Mouse (Mus musculus) bone marrow macrophage, adult 2 months (primary cell): ENCODE data around the gene Adam19. TPM values are rescaled to one million over a fixed set of nuclear protein-coding genes. Genes with fewer than 3 reads are reported as not detected.

Source experiments
- H3K27ac ChIP-seq: 2 replicates; pipeline ENCODE4 v1.5.1; 2012; ENCODE audit warnings: low read depth, low read length; ENCODE audit not compliant: insufficient read depth
- H3K4me1 ChIP-seq: 2 replicates; pipeline ENCODE4 v1.6.1; 2012; ENCODE audit warnings: low read length; ENCODE audit not compliant: control insufficient read depth, insufficient read depth
- H3K4me3 ChIP-seq: 2 replicates; pipeline ENCODE4 v1.5.1; 2012; ENCODE audit warnings: mild to moderate bottlenecking, low read length, moderate library complexity; ENCODE audit not compliant: insufficient read depth
- CTCF ChIP-seq: IDR thresholded peaks from 2 replicates; pipeline ENCODE4 v1.5.1; 2012; ENCODE audit warnings: low read depth, mild to moderate bottlenecking, low read length, moderate library complexity
- POLR2A ChIP-seq: IDR thresholded peaks from 2 replicates; pipeline ENCODE4 v1.6.1; 2012; ENCODE audit warnings: mild to moderate bottlenecking, low read depth, low read length, borderline replicate concordance
- polyA plus RNA-seq: library from polyadenylated mRNA; stranded (reverse); fragments of >200 nt; gene quantifications from 2 replicates; pipeline ENCODE4 v1.2.4, GENCODE M21; 2012; ENCODE audit not compliant: missing spikeins, insufficient read depth, insufficient read length

The Adam19 gene
- polyA plus RNA-seq, result 15.6 and 19.0 TPM in 2 replicates

DNA sequence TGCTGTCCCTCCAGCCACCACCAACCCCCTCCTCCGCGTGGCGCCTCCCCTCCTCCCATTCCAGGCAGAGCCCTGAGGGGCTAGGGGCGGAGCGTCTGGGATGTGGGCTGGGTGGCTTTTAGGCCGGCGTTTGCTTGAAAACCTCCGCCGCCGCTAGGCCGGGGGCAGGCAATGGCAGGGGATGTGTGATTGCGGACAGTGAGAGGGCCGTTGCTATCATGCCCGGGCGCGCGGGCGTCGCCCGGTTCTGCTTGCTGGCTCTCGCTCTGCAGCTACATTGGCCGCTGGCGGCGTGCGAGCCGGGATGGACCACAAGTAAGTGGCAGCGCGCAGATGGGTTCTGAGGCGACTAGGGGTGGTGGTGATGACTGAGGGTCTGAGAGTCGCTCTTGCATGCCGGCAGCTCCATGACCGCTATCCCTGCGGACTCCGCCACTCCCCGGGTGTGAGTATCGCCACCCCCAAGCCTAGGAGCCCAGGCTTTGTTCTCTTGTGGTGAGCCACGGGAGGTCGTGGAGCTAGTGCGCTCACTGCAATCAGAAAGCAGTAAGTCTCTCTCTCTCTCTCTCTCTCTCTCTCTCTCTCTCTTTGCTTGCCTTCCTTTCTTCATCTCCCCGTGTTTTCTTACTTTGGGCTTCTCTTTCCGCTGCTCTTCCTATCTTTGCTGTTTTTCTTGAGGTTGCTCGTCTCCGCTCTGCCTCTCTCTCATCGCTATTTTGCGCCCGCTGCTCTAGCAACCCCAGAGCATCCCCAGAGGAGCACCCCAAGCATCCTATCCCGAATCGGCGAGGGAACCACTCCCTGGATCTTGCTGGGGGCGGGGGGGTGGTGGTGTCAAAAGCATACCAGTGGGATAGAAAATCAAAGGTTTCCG is at the start of gene Adam19:
Adam19 (plus strand) TSS at position 97 of the 874 bp plus-strand sequence.
- H3K4me3 ChIP-seq, result peak within 1 kb of the TSS; percentile 44
- no peak within 1 kb of the TSS for H3K27ac ChIP-seq
- peaks cover 2% of the 10 kb centered on the region for H3K4me1 ChIP-seq
- no peak for TF ChIP-seq POLR2A
- no peak for TF ChIP-seq CTCF

DNA sequence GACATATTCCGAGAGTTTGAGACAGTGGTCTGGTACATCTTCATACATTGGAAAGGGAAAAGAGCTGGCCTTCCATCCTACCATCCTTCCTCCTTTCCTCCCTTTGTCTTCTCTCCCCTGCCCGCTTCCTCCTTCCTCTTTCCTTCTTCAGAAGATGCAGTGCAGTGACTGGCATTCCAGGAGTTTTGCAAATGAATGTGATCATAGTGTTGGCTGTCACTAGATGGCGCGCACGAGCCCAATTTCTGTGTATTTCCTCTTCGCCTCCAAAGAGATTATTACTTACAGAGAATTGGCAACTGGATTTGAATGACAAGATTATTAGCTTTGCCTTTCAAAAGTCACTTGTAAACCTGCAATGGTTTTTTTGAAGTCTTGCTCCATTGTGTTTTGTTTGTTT is 39.7 kb upstream of the Adam19 start:
- no peak overlapping the region for H3K4me3 ChIP-seq
- H3K4me1 ChIP-seq, result peaks cover 4% of the 10 kb centered on the region; the same call in 1 of the 2 replicates
- TF ChIP-seq CTCF, result no peak
- no peak for TF ChIP-seq POLR2A
- H3K27ac ChIP-seq, result no peak overlapping the region

DNA sequence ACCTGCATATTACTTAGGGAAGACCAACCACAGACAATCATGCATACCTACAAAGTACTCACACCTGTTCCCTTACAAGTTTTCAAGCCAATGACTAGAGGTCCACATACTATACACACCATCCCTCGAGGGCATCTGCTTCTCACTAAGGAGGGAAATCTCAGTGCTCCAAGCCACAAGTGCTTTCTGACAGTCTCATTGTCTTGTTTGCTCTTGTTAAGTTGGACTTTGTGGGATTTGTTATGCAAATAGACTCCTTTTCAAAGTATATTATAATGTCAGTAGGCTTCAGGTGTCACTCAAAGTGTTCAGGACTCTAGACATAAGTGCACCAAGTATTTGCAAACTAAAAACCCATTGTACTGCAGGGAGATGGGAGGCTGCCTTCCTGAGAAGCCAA is 35.5 kb upstream of the Adam19 start:
- no peak overlapping the region for H3K27ac ChIP-seq
- peaks cover 4% of the 10 kb centered on the region; the same call in 1 of the 2 replicates for H3K4me1 ChIP-seq
- no peak for TF ChIP-seq CTCF
- TF ChIP-seq POLR2A, result no peak
- H3K4me3 ChIP-seq, result no peak overlapping the region

DNA sequence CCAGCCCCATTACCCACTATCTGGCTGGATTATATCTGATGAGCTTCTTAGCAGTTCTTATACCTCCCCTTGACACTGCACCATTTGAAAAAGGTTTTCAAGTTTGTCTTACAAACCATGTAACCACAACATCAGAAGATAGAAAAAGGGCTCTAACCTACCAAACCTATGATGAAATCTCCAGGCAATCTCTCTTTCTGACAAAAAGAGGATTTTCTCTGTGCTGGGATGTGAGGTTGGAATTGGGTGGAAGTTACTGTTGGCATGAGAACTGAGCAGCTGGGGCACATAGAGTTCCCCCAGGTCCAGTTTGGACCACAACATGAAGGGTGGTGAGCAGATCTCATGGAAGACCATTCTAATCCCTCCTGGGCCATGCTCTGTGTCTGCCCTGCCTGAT is 33.9 kb upstream of the Adam19 start:
- no peak for TF ChIP-seq POLR2A
- no peak for TF ChIP-seq CTCF
- Histone ChIP-seq H3K4me3 (no peak overlapping the region), H3K4me1 (peaks cover 4% of the 10 kb centered on the region; the same call in 1 of the 2 replicates), H3K27ac (no peak overlapping the region)

DNA sequence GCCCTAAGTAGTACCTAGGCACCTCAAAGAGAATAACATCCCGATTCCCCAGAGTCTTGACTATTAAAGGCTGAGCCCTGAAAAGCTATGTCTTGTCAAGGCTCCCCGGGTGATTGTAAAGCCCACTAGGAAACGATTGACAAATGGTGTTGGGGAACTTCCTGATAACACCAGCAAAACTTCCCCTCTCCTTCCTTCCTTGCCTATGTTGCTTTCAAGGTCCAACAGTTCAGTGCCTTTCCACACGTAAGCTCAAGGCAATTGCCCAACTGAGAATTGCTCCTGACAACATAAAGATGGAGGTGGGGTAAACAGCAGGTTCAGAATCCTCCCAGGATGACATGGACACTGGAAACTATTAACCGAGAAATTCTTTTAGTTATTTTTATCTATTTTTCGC is 32.8 kb upstream of the Adam19 start:
- Histone ChIP-seq H3K4me1 (peaks cover 2% of the 10 kb centered on the region; the same call in 1 of the 2 replicates), H3K4me3 (no peak overlapping the region), H3K27ac (no peak overlapping the region)
- TF ChIP-seq CTCF (no peak), POLR2A (no peak)

DNA sequence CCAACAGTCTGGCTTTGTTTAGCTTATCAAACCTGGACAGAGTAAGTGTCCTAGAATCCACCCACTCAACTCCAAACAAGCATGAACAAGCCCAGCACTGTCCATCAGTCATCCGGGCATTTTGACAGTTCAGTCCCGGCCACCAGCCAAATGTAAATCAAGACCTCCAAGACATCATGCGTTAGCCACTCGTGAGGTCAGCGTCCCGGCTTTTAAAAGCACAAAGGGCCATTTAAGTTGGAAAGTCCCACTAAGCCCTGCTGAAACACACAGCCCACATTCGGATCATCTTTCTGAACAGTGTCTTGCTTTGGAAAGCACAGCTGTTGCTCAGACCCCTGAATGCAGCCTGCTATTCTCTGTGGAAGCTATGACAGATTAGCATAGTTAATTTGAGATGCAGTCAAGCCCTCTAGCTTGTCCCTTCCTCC is 29.8 kb upstream of the Adam19 start:
- Histone ChIP-seq H3K4me3 (no peak overlapping the region), H3K4me1 (no peaks in the 10 kb centered on the region), H3K27ac (no peak overlapping the region)
- TF ChIP-seq POLR2A (no peak), CTCF (no peak)

DNA sequence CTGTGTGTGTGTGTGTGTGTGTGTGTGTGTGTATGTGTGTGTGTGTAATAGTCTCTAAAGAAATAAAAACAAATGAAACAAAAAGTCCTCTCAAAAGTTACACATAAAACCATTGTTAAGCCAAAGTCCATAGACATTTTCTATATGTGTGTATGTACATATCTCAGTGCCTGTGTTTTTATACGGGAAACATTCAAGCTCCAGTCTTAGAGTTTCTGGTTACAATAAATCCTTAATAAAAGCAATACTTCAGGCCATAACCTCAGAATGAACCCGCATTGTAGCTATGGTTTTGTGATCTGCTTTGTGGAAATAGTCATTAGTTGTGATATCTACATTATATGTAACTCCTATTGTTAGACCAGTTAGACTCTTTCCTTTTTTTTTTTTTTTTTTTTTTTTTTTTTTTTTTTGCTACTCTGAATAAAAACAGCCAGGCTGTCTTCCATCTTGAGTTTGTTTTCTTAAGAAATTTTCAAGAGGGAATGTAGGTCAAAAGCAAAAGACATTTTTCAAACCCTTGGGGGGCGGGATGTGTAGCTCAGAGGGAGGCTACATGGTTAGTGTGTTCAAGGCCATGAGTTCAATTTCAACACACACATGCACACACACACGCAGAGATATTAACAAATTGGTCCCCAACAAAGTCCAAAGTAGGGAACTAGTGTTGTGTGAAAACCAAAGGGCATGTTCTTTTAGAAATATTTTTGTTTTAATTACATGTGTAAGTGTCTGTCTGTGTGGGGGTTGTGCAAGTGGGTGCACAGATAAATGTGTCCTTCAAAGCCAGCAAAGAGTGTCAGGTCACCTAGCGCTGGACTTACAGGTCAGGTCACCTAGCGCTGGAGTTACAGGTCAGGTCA is 27.6 kb upstream of the Adam19 start:
- no peak overlapping the region for H3K4me3 ChIP-seq
- TF ChIP-seq CTCF (no peak), POLR2A (no peak)
- H3K4me1 ChIP-seq, result no peaks in the 10 kb centered on the region
- no peak overlapping the region for H3K27ac ChIP-seq

DNA sequence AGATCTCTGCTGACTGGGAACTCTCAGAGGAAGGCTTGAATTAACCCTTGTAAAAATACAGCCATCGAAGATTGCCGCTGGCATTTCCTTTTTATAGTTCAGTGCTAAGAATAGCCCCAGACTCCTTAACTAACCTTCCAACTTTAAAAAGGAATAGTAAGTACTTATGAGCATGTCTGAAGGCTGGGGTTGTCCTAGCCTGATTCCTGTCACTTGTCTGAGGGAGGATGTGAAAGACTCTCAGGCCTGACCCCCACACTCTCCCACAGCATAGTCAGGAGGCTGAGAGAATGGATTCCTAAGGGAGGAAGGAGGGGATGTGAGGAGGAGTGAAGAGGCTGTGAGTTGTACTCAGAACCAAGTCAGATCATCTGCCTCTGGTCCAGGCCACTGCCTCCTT is 26.3 kb upstream of the Adam19 start:
- Histone ChIP-seq H3K4me3 (no peak overlapping the region), H3K4me1 (no peaks in the 10 kb centered on the region), H3K27ac (no peak overlapping the region)
- TF ChIP-seq CTCF (no peak), POLR2A (no peak)

DNA sequence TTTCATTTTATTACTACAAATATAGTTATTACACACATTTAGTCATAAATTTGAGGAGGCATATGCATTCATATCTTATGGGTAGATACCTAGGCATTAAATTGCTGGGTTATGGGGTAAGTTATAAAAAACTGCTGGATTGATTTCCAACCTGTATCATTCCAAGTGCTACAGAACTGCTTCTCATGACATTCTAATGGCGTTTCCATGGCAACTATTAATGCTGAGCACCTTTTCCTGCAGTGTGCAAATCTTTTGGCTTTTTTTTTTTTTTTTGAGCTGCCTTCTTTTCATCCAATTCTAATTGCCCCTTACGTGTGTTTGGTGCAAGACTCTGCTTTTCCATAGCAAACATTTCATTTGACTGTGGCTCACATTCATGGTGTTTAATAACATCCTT is 25.8 kb upstream of the Adam19 start:
- H3K4me1 ChIP-seq, result no peaks in the 10 kb centered on the region
- TF ChIP-seq CTCF, result no peak
- no peak for TF ChIP-seq POLR2A
- no peak overlapping the region for H3K27ac ChIP-seq
- no peak overlapping the region for H3K4me3 ChIP-seq
